Mouse (Mus musculus): ENCODE data around the gene Sncg. TPM values are rescaled to one million over a fixed set of nuclear protein-coding genes. Genes with fewer than 3 reads are reported as not detected.
"Not testable (repeated sequence)": the region's sequence is repeated elsewhere in the genome, so short reads cannot be mapped to it uniquely, and the experiment has no call there.

Gene Sncg
- 4.3 and 7.5 TPM in 2 replicates for polyA plus RNA-seq (2016; fragmentation: Nextera tagmentation; extraction: Ambion mirVana)

GRCm38 (mm10) chr14:34374577-34374976 lies at the start of gene Sncg:
Sncg (minus strand) TSS chr14:34374789.
- H3K9ac ChIP-seq: no peak within 1 kb of the TSS
- WGBS: 82% methylated on average over 9 of the region's 10 CpGs
- no peak for ATAC-seq (ENCODE audit: low FRiP score)

GRCm38 (mm10) chr14:34421078-34421477 lies 46.5 kb upstream of the Sncg start:
- H3K36me3 ChIP-seq (replicated peaks): peaks cover 62% of the 10 kb centered on the region
- no peak for ATAC-seq (ENCODE audit: low FRiP score)
- H3K27me3 ChIP-seq: no peaks in the 10 kb centered on the region
- no peak overlapping the region for H3K27ac ChIP-seq
- no peaks in the 10 kb centered on the region for H3K9me3 ChIP-seq
- H3K9ac ChIP-seq: no peak overlapping the region
- no peak overlapping the region for H3K4me2 ChIP-seq
- no peak overlapping the region for H3K4me3 ChIP-seq (replicated peaks)
- WGBS: 90% methylated on average over 1 of the region's 1 CpGs
- no peaks in the 10 kb centered on the region for H3K4me1 ChIP-seq

More at GRCm38 (mm10) chr14:34374577-34374976, at the start of gene Sncg:
- Histone ChIP-seq H3K27me3 (no peaks in the 10 kb centered on the region), H3K9me3 (no peaks in the 10 kb centered on the region), H3K4me3 (replicated peaks) (no peak within 1 kb of the TSS), H3K27ac (no peak within 1 kb of the TSS), H3K4me2 (no peak within 1 kb of the TSS), H3K36me3 (replicated peaks) (no peaks in the 10 kb centered on the region), H3K4me1 (peaks cover 12% of the 10 kb centered on the region)

- no peaks in the 10 kb centered on the region for H3K4me1 ChIP-seq
- no peak overlapping the region for H3K27ac ChIP-seq
- no peak overlapping the region for H3K4me2 ChIP-seq
- 85% methylated on average over 5 of the region's 5 CpGs for WGBS
- H3K9me3 ChIP-seq: no peaks in the 10 kb centered on the region
- ATAC-seq (ENCODE audit: low FRiP score): no peak
- no peak overlapping the region for H3K4me3 ChIP-seq (replicated peaks)
- peaks cover 68% of the 10 kb centered on the region for H3K36me3 ChIP-seq (replicated peaks)
- no peak overlapping the region for H3K9ac ChIP-seq
- no peaks in the 10 kb centered on the region for H3K27me3 ChIP-seq
These were observed 42.9 kb upstream of the Sncg start for GRCm38 (mm10) chr14:34417501-34417900.

- not testable (repeated sequence) for H3K4me3 ChIP-seq (replicated peaks); H3K4me2 ChIP-seq; H3K27me3 ChIP-seq; H3K9ac ChIP-seq; ATAC-seq (ENCODE audit: low FRiP score); H3K9me3 ChIP-seq; H3K27ac ChIP-seq; H3K4me1 ChIP-seq
- peaks cover 65% of the 10 kb centered on the region for H3K36me3 ChIP-seq (replicated peaks)
- WGBS: 98% methylated on average over 4 of the region's 4 CpGs
These were observed 42.4 kb upstream of the Sncg start for GRCm38 (mm10) chr14:34416946-34417345.

GRCm38 (mm10) chr14:34412164-34412896 lies 37.7 kb upstream of the Sncg start:
- 90% methylated on average over 7 of the region's 7 CpGs for WGBS
- H3K4me3 ChIP-seq (replicated peaks): no peak overlapping the region
- H3K9ac ChIP-seq: no peak overlapping the region
- no peak for ATAC-seq (ENCODE audit: low FRiP score)
- H3K36me3 ChIP-seq (replicated peaks): peaks cover 66% of the 10 kb centered on the region
- H3K4me2 ChIP-seq: no peak overlapping the region
- no peaks in the 10 kb centered on the region for H3K9me3 ChIP-seq
- no peaks in the 10 kb centered on the region for H3K27me3 ChIP-seq
- H3K27ac ChIP-seq: no peak overlapping the region
- H3K4me1 ChIP-seq: no peaks in the 10 kb centered on the region

GRCm38 (mm10) chr14:34410716-34411115 lies 36.1 kb upstream of the Sncg start:
- H3K9me3 ChIP-seq: no peaks in the 10 kb centered on the region
- 99% methylated on average over 6 of the region's 6 CpGs for WGBS
- ATAC-seq (ENCODE audit: low FRiP score): no peak
- H3K27ac ChIP-seq: no peak overlapping the region
- H3K4me2 ChIP-seq: no peak overlapping the region
- H3K27me3 ChIP-seq: no peaks in the 10 kb centered on the region
- H3K4me1 ChIP-seq: no peaks in the 10 kb centered on the region
- H3K9ac ChIP-seq: no peak overlapping the region
- H3K36me3 ChIP-seq (replicated peaks): peaks cover 73% of the 10 kb centered on the region
- no peak overlapping the region for H3K4me3 ChIP-seq (replicated peaks)

GRCm38 (mm10) chr14:34403424-34403823 lies 28.8 kb upstream of the Sncg start:
- peaks cover 57% of the 10 kb centered on the region for H3K36me3 ChIP-seq (replicated peaks)
- no peak overlapping the region for H3K9ac ChIP-seq
- H3K9me3 ChIP-seq: no peaks in the 10 kb centered on the region
- H3K27me3 ChIP-seq: no peaks in the 10 kb centered on the region
- no peaks in the 10 kb centered on the region for H3K4me1 ChIP-seq
- WGBS: 94% methylated on average over 7 of the region's 7 CpGs
- H3K4me2 ChIP-seq: no peak overlapping the region
- no peak for ATAC-seq (ENCODE audit: low FRiP score)
- H3K27ac ChIP-seq: no peak overlapping the region
- H3K4me3 ChIP-seq (replicated peaks): no peak overlapping the region

GRCm38 (mm10) chr14:34402871-34403270 lies 28.3 kb upstream of the Sncg start:
- H3K27me3 ChIP-seq: no peaks in the 10 kb centered on the region

GRCm38 (mm10) chr14:34401135-34401534 lies 26.5 kb upstream of the Sncg start:
- no peaks in the 10 kb centered on the region for H3K4me1 ChIP-seq
- H3K27ac ChIP-seq: no peak overlapping the region
- no peaks in the 10 kb centered on the region for H3K27me3 ChIP-seq
- H3K4me2 ChIP-seq: no peak overlapping the region
- no peak for ATAC-seq (ENCODE audit: low FRiP score)
- H3K36me3 ChIP-seq (replicated peaks): peaks cover 41% of the 10 kb centered on the region
- WGBS: 58% methylated on average over 6 of the region's 6 CpGs
- H3K4me3 ChIP-seq (replicated peaks): no peak overlapping the region
- no peaks in the 10 kb centered on the region for H3K9me3 ChIP-seq
- H3K9ac ChIP-seq: no peak overlapping the region

More at GRCm38 (mm10) chr14:34402871-34403270, 28.3 kb upstream of the Sncg start:
- no peak overlapping the region for H3K9ac ChIP-seq
- WGBS: 90% methylated on average over 8 of the region's 8 CpGs
- no peaks in the 10 kb centered on the region for H3K4me1 ChIP-seq
- no peak overlapping the region for H3K27ac ChIP-seq
- no peaks in the 10 kb centered on the region for H3K9me3 ChIP-seq
- no peak overlapping the region for H3K4me3 ChIP-seq (replicated peaks)
- no peak overlapping the region for H3K4me2 ChIP-seq
- ATAC-seq (ENCODE audit: low FRiP score): no peak
- peaks cover 56% of the 10 kb centered on the region for H3K36me3 ChIP-seq (replicated peaks)

GRCm38 (mm10) chr14:34400021-34400420 lies 25.4 kb upstream of the Sncg start:
- H3K4me1 ChIP-seq: no peaks in the 10 kb centered on the region
- no peaks in the 10 kb centered on the region for H3K9me3 ChIP-seq
- no peaks in the 10 kb centered on the region for H3K27me3 ChIP-seq
- ATAC-seq (ENCODE audit: low FRiP score): no peak
- no peak overlapping the region for H3K4me2 ChIP-seq
- WGBS: 92% methylated on average over 3 of the region's 3 CpGs
- H3K27ac ChIP-seq: no peak overlapping the region
- H3K36me3 ChIP-seq (replicated peaks): peaks cover 35% of the 10 kb centered on the region
- H3K9ac ChIP-seq: no peak overlapping the region
- no peak overlapping the region for H3K4me3 ChIP-seq (replicated peaks)

GRCm38 (mm10) chr14:34399301-34399700 lies 24.7 kb upstream of the Sncg start:
- no peak overlapping the region for H3K27ac ChIP-seq
- H3K4me2 ChIP-seq: no peak overlapping the region
- WGBS: 95% methylated on average over 6 of the region's 6 CpGs
- H3K4me3 ChIP-seq (replicated peaks): no peak overlapping the region
- peaks cover 27% of the 10 kb centered on the region for H3K36me3 ChIP-seq (replicated peaks)
- H3K27me3 ChIP-seq: no peaks in the 10 kb centered on the region
- no peaks in the 10 kb centered on the region for H3K9me3 ChIP-seq
- no peak overlapping the region for H3K9ac ChIP-seq
- no peak for ATAC-seq (ENCODE audit: low FRiP score)
- H3K4me1 ChIP-seq: no peaks in the 10 kb centered on the region

- 95% methylated on average over 21 of the region's 21 CpGs for WGBS
- Histone ChIP-seq H3K4me1 (no peaks in the 10 kb centered on the region), H3K27me3 (no peaks in the 10 kb centered on the region), H3K27ac (no peak overlapping the region), H3K36me3 (replicated peaks) (peaks cover 23% of the 10 kb centered on the region), H3K9me3 (no peaks in the 10 kb centered on the region), H3K4me3 (replicated peaks) (no peak overlapping the region), H3K9ac (no peak overlapping the region), H3K4me2 (no peak overlapping the region)
- no peak for ATAC-seq (ENCODE audit: low FRiP score)
These were observed 24.3 kb upstream of the Sncg start for GRCm38 (mm10) chr14:34398901-34399300.

GRCm38 (mm10) chr14:34397871-34398270 lies 23.3 kb upstream of the Sncg start:
- Histone ChIP-seq H3K27me3 (no peaks in the 10 kb centered on the region), H3K4me1 (peaks cover 6% of the 10 kb centered on the region; the same call in 1 of the 2 replicates), H3K9ac (no peak overlapping the region), H3K36me3 (replicated peaks) (peaks cover 23% of the 10 kb centered on the region), H3K27ac (no peak overlapping the region), H3K4me2 (no peak overlapping the region), H3K4me3 (replicated peaks) (no peak overlapping the region), H3K9me3 (no peaks in the 10 kb centered on the region)
- ATAC-seq (ENCODE audit: low FRiP score): no peak
- 96% methylated on average over 5 of the region's 5 CpGs for WGBS

Measured in forebrain, embryonic 12.5 days (tissue).